Mouse (Mus musculus) mesoderm, embryonic 11.5 days (tissue): ENCODE measurements around the gene Gpr152.
"Not testable (repeated sequence)": the region's sequence is repeated elsewhere in the genome, so short reads cannot be mapped to it uniquely, and the experiment has no call there.

ENCODE experiments used
- DNase-seq: peaks from one replicate; pipeline ENCODE4 v3.0.0-alpha.2; 2012; ENCODE audit warnings: low read depth, low spot score

The Gpr152 gene

DNA sequence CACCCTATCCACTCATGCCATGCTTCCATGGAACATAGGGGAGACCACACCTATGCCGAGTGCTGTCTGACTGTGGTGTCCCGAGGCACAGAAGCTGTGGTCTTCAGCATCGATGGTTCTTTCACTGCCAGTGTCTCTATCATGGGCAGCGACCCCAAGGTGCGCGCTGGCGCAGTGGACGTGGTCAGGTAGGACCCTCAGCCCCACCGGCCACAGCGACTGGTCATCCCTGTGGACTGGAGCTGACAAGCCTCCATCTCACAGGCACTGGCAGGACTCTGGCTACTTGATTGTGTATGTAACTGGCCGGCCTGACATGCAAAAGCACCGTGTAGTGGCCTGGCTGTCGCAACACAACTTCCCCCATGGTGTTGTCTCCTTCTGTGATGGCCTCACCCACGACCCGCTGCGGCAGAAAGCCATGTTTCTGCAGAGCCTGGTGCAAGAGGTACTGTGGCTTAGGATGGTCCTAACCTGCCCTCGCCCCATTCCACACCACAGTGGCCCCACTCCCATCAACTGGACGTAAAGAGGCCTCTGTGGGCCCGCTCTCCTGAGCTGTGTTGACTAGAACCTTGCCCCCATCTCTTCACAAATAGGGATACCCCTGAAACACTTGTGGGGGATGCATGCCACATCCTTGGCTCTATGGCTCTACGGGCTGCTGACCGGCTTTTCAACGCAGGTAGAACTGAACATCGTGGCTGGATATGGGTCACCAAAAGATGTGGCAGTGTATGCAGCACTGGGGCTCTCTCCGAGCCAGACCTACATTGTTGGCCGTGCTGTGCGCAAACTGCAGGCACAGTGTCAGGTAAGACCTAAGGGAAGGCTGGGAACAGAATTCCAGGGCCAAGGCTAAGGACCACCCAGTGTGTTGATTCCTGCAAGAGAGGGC is 27.3 kb upstream of the Gpr152 start:
- no peak for DNase-seq

GRCm38 (mm10) chr19:4113186-4113805 is 26.3 kb upstream of the Gpr152 start:
- DNase-seq = no peak

GRCm38 (mm10) chr19:4113806-4114230 is 25.8 kb upstream of the Gpr152 start:
- no peak for DNase-seq

- DNase-seq = no peak
These were observed 25.0 kb upstream of the Gpr152 start for GRCm38 (mm10) chr19:4114551-4114950.

GRCm38 (mm10) chr19:4115144-4115543 is 24.4 kb upstream of the Gpr152 start:
- DNase-seq = no peak

DNA sequence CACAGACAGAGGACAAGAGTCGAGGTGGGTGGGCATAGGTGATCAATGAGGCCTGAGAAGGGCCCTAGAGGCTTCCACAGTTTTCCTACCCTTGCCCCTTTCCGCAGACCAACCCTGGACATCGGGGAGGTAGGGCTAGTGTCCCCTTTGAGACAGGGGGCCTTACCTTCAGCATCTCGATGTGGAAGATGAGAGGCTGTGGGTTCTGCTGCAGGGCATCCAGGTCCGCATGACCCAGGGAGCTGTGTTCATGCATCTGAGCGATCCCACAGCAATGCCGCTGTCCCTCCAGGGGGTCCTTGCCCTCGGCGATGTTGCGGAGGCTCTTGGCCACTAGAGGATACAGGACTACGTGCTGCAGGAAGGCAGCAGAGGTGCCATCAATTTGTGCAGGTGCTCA is 23.8 kb upstream of the Gpr152 start:
- DNase-seq = no peak

- no peak for DNase-seq
These were observed 22.6 kb upstream of the Gpr152 start for GRCm38 (mm10) chr19:4117006-4117405.

GRCm38 (mm10) chr19:4118350-4118749 is 21.2 kb upstream of the Gpr152 start:
- DNase-seq = no peak

DNA sequence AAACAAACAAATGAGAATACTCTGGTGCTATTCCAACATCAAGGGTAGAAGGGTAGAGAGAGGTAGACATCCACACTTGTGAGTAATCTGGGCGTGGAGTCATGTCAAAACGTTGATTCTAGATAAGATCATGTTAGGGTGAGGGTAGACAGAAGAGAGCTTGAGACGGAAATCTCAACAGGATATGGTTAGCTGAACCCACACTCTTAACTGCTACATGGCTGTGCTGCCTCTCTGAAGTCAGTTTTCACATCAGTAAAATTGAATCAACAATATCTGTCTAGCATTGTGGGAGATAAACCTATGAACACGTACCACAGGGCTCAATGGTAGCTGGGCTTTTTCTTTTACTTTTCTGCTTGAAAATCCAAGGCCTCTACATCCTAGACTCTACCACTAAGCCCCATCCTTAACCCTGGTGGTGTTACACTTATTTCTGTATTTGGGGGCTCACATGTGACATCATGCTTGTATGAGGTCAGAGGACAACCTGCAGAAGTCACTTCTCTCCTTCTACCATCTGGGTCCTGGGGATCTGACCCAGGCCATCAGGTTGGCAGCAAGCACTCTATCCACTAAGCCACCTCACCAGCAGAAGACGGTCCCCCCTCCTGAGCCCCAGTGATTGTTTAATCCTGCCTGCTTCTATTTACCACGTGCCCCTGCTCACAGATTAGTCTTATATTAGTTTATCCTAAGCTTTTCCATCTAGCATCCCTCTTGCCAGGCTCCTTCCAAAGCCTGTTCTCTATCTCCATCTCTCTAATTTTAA is 19.7 kb upstream of the Gpr152 start:
- no peak for DNase-seq

GRCm38 (mm10) chr19:4120496-4120895 is 19.1 kb upstream of the Gpr152 start:
- DNase-seq = no peak

- DNase-seq = peak; percentile 98
These were observed 18.3 kb upstream of the Gpr152 start for GRCm38 (mm10) chr19:4121097-4121805.

DNA sequence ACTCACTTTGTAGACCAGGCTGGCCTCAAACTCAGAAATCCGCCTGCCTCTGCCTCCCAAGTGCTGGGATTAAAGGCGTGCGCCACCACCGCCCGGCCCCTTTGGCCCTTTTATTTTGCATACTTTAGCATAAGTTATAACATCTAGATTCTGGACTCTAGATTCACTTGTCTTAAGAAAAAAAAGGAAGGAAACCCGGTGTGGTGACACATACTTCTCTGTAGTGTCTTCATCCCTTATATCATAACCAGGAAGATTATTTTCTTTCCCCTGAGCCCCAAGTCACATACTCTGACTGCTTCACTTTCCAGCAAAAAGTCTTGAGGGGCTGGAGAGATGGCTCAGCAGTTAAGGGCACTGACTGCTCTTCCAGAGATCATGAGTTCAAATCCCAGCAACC is 17.7 kb upstream of the Gpr152 start:
- DNase-seq = not testable (repeated sequence)

DNA sequence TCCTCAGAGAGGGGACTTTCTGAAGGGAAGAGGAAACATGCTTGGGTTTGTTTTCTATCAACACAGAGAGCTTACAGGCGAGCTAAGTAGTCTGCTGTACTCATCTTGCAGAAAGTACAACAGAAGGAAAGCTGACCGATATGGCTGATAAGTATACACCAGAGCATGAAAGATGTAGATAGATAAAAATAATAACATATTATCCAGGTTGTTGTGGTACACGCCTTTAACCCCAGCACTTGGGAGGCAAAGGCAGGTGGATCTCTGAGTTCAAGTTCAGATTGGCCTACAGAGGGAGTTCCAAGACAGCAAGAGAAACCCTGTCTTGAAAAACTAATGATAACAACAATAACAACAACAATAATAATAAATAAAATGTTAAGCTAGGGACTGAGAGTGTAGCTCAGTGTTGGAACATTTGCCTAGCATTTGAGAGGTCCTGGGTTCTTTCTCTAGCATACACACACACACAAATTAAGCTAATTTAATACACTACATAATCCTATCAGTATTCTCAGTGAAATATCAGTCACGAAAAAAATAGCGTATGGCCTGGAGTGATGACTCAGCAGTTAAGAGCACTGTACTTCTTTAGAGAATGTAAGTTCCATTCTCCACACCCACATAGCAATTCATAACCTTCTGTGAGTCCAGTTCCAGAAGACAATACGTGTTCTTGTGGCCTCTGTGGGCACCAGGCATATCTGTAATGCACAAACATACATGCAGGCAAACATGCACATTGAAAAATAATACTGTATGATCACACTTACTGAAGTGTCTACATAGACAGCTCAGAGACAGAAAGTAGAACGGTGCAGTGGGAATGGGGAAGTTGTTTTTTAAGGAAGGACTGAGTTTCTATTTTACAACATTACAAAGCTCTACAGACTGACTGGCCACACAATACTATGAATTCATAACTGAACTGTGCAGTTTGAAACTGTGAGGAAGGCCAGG is 16.9 kb upstream of the Gpr152 start:
- no peak for DNase-seq

- DNase-seq = no peak
These were observed 15.2 kb upstream of the Gpr152 start for GRCm38 (mm10) chr19:4124432-4124831.

- not testable (repeated sequence) for DNase-seq
These were observed 14.3 kb upstream of the Gpr152 start for GRCm38 (mm10) chr19:4125268-4125667.

DNA sequence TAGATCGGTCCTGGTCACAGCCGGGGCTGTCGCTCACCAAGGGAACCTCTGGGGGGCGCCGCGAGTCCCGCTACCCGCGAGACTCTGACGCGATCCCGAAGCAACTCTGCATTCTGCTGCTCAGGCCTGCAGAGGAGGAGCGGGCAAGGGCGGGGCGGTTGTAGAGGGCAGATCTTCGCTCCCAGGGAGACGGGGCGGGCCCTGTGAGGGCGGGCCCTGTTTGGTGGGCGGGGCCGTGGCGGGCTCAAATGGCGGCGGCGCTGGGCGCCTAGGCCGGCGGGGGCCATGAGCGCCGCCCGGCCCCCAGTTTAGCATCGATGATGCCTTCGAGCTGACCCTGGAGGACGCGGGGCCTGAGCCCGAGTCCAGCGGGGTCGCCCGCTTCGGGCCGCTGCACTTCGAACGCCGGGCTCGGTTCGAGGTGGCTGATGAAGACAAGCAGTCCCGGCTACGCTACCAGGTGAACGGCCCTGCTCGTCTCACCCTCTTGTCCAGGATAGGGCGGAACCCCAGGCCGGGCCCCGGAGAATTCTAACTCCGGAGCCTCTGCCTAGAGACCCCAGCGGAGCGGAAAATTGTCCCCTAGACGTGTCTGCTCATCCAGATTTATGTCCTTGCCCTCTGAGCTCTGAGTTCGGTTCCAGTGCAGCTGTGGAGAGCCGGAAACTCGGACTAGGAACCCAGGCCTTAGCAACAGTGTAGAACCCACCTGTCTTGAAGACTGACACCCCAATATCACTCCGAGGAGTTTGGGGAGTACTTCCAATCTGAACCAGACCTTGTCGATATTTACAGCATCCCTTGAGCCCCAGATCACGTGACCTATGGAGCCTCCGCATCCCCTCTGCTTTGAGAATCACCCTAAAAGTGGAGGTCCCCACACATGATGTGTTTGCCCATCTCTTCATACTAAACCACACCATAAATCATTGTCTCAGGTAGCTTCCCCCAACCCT is 13.6 kb upstream of the Gpr152 start, which contains the start of gene Aip:
Gene Aip, minus strand, starts transcription at position 118 of the 956 bp plus-strand sequence.
- peak; percentile 98 for DNase-seq

- no peak for DNase-seq
These were observed 12.7 kb upstream of the Gpr152 start for GRCm38 (mm10) chr19:4126759-4127495.

GRCm38 (mm10) chr19:4129462-4129861 is 10.1 kb upstream of the Gpr152 start:
- DNase-seq = no peak
